Mouse (Mus musculus): ENCODE measurements at regions not wholly inside any gene's neighbourhood (a gene's known extent, or its start where the extent isn't known, plus 50 kb on each side); places are given as distances from the start of the nearest gene placed in this dataset.

GRCm38 (mm10) chr11:82589761-82590160 is 174.4 kb downstream of the Cct6b start:
- DNase-seq (ENCODE audit: extremely low spot score in 1 of 2, low spot score in 1 of 2), result peak; percentile 41 to 59

DNA sequence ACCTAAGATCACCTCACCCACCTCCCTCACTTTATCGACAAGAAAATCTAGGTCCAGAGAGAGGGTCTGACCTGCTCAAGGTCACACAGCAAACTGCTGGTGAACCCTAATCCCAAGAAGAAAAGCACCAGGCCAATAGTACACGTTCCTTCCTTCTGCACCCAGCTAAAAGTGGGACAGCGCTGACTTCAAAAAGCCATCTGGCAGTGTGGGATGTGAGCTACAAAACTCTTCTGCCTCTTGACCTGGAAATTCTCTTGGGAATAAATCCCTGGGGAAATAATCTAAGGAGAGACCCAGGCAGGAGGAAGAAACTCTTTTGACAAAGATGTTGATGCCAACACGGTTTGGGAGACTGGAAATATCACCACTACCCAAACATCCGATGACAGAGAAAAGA is 175.4 kb downstream of the Cct6b start:
- DNase-seq (ENCODE audit: extremely low spot score in 1 of 2, low spot score in 1 of 2), result no peak

DNA sequence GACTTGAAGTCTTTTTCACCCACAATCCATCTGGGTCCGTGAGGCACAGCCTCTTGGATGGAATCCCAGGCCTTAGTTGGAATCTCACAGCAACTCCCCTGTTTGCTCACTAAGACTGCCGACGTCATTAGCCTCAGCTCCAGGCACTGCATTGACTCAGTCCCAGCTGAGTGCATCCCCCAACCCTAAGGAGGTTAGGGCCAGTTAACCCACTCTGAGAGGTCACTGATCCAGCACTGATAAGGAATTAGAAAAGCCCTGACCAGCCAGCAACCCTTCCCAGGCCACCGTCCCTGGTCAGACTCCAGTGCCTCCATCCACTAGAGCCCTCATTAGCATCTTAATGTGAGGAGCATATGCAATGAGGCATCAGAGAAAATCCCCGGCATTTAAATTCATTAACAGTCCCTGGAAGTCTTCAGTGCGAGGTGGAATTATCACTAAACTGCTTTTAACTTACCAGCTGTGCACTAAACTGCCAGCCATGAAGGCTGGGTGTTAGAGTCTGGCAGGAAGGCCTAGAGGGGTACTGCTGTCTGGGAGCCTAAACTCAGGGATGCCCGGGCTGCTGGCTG is 184.2 kb downstream of the Cct6b start:
- no peak for DNase-seq (ENCODE audit: extremely low spot score in 1 of 2, low spot score in 1 of 2)

DNA sequence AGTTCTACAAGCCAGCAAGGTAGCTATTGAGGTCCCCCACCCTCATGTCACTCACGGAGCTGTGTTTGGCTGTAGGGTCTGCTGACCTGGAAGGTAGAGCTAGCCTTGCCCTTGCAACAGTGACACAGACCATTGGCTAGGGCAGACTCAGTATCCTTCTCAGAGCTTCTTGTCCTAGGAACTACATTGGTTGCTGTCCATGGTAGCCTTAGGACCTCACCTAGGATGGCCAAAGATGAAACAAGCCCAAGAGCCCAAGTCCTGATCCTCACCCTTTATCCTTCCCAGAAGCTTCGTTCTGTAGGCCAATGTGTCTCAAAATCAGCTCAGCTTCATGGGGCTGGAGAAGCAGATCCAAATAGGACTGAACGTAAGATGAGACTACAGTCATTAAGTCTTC is 187.3 kb downstream of the Tmem132e start:
- DNase-seq (ENCODE audit: extremely low spot score in 1 of 2, low spot score in 1 of 2), result no peak

- DNase-seq (ENCODE audit: extremely low spot score in 1 of 2, low spot score in 1 of 2), result no peak
These were observed 184.4 kb downstream of the Tmem132e start for GRCm38 (mm10) chr11:82573126-82573525.

DNA sequence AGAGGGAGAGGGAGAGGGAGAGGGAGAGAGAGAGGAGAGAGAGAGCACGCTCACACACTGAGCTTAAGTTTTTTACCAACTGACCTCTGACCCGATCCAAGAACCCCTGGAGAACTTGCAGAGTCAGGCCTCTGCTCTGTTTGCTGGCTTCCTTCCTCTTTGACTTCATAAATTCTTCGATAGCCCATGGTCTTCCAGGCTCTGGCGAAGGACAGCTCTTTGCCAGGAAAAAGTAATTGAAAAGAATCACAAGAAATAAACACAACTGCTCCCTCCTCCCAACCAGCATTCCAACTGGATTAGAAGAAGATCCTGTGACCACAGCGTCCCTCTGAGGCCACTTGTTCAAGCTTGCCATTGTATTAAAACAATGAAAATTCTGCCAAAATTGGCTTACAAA is 182.8 kb downstream of the Tmem132e start:
- DNase-seq (ENCODE audit: extremely low spot score in 1 of 2, low spot score in 1 of 2), result no peak

- DNase-seq (ENCODE audit: extremely low spot score in 1 of 2, low spot score in 1 of 2), result no peak
These were observed 181.1 kb downstream of the Tmem132e start for GRCm38 (mm10) chr11:82569819-82570218.

GRCm38 (mm10) chr11:82568219-82568676 is 179.5 kb downstream of the Tmem132e start:
- DNase-seq (ENCODE audit: extremely low spot score in 1 of 2, low spot score in 1 of 2), result no peak

DNA sequence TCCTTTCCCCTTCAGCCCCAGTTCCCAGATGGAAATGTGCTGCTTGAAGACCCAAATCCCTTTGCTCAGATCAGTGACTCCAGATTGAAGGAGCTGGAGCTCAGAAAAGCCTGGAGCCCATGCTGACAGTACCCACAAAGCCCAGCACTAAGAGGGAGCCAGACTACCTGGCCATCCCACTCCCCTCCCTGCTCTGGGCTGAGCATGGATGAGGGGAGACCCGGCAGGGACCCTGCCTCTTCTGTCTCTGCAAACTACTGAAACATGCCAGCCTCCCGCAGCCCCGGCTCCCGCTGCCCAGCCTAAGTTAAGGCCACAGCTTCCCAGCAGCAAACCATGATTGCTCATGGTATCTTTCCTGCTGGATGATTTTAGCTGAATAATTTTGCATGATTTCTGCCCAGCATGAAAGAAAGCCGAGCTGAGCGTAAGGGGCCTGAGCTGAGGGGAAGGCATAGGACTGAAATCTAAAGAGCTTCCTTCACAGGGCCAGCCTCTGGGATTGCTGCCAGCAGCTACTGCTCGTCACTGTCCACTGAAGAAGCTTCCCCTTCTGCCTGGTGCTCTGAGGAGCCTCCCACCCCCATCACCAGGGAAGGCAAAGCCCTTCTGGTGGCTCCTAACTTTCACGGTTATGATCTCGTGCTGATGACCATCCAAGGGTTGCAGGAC is 178.4 kb downstream of the Tmem132e start:
- no peak for DNase-seq (ENCODE audit: extremely low spot score in 1 of 2, low spot score in 1 of 2)

GRCm38 (mm10) chr11:82566092-82566491 is 177.4 kb downstream of the Tmem132e start:
- no peak for DNase-seq (ENCODE audit: extremely low spot score in 1 of 2, low spot score in 1 of 2)

DNA sequence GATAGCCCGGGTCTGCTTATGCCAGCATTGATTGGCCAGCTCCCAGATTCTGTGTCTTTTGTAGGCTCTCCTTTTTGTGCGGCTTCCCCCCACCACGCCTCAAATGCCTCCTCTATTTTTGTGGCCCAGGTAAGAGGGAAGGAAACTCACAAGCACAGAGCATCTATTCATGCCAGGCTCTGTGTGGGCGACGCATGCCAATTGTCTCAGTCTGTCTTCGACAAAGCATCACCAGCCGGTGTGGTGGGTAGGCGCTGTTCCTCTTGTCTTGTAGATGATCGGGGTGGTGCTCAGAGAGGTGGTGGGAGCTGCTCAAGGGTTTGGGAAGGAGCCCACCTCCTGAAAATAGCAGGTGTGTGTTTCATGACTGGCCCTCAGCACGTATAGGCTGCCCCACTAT is 175.5 kb downstream of the Tmem132e start:
- no peak for DNase-seq (ENCODE audit: extremely low spot score in 1 of 2, low spot score in 1 of 2)

DNA sequence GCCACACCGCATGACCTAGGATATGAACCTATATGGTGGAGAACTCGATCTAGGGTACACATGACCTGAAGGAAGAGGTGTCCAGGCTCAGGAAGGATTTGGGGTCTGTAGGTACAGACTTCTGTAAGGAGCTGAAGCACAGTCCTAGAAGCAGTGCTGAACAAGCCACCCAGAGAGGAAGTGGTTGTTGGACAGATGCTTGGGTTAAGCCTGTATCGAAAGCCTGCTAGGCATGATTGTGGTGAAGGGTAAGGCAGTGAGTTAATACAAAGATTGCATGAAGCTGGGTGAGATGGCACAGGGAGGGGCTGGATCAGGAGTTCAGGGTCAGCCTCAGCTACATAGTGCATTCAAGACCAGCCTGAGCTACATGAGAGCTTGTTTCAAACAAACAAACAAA is 153.3 kb downstream of the Tmem132e start:
- no peak for DNase-seq (ENCODE audit: extremely low spot score in 1 of 2, low spot score in 1 of 2)

DNA sequence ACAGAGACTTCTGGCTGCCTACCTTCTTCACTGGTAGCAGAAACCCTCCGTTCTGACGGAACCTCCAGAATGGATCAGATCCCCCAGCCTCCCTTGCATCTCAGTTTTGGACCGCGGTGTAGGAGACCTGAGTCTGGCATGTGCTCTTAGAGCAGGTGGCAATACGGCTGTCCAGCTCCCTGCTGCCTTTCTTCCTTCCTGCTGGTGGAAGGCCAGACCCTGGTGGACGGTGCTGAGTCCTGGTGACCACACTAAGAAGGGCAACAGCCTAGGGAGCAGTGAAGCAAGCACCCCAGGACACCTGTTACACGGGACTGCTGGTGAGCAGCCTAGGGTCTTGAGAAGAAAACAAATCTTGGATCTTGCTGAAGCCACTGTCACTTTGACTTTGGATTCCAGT is 152.7 kb downstream of the Tmem132e start:
- no peak for DNase-seq (ENCODE audit: extremely low spot score in 1 of 2, low spot score in 1 of 2)

DNA sequence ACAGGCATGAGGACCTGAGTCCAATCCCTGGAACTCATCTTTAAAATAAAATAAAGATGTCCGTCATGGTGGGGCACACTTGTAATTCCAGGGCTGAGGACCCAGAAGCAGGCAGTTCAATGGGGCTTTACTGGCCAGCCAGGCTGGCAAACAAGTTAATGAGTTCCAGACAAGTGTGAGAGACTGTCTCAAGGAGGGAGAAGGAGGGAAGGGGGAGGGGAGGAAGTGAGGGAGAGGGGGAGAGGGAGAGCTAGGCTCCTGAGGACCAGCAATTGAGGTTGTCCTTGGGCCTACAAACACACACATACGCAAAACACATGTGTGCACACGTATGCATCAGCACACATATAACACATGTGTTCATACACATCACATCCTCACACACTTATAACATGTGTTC is 149.2 kb downstream of the Tmem132e start:
- no peak for DNase-seq (ENCODE audit: extremely low spot score in 1 of 2, low spot score in 1 of 2)

- DNase-seq (ENCODE audit: extremely low spot score in 1 of 2, low spot score in 1 of 2), result no peak
These were observed 134.6 kb downstream of the Tmem132e start for GRCm38 (mm10) chr11:82523200-82523802.

GRCm38 (mm10) chr11:82521383-82521782 is 132.7 kb downstream of the Tmem132e start:
- DNase-seq (ENCODE audit: extremely low spot score in 1 of 2, low spot score in 1 of 2), result peak; percentile 47 to 52

DNA sequence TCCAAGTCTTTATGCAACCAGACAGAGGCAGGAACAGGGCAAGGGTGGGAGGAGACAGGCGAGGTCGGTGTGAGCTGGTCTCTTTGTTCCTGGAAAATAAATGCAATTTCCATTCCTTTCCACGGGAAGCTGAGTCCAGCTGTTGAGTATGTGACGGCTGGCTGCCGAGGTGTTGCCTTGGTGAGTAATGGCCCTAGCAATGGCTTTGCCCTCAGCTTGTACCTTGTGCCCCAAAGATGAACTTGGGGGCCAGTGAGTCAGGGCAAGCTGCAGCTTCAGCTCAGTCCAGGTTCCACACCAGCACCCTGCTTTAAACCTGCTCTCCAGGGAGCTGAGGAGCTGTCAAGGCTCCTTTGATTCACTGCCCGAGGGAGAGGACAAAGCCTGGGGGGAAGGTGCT is 130.0 kb downstream of the Tmem132e start:
- DNase-seq (ENCODE audit: extremely low spot score in 1 of 2, low spot score in 1 of 2), result no peak

DNA sequence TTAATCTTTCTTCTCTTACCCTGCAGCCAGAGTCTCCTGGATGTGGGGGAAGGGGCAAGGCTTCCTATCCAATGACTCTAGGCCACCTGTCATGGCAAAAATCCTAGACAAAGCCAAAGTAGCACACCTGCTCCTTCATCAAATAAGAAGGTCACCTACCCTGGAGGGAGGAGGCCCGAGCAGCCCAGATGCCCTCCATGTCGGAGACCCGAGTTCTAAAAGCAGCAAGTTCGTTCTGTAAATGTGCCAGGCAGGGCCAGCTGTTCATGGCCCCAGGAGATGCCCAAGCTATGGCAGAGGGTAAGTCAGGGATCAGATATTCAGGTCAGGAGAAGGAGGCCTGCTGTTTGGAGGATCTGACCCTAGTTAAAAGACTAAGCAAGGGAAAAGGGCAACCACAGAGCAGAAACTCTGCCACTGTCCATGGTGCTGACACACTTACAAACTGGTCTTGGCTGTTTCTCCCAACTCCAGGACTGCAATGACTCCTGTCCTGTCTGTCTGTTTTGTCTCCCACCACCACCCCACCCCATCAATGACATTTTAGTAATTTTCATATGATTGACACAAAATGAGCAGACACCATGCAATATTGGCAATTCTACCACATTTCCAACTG is 125.9 kb downstream of the Tmem132e start:
- DNase-seq (ENCODE audit: extremely low spot score in 1 of 2, low spot score in 1 of 2), result no peak

GRCm38 (mm10) chr11:82508564-82508963 is 119.9 kb downstream of the Tmem132e start:
- no peak for DNase-seq (ENCODE audit: extremely low spot score in 1 of 2, low spot score in 1 of 2)
